Comparison of ENCODE assay signal across 28 mouse cellular contexts in the genomic region with DNA sequence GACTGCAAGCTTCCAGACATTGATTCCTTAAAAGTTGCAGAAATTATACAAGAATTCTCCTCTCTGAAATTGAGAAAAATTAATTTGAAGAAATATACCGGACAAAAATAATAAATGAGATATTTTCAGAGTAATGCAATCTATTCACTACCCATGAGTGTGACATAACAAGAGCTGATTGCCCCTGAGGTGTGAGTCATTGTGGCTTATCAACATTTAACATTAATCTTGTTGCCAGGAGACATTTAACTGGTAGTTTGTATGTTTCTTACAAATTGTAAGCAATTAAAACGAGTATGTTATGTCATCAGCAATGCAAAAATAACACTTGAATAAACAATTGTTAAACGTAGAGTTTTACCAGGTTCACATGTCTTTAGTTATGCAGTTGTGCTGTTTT. TPM values are rescaled to one million over a fixed set of nuclear protein-coding genes. Genes with fewer than 3 reads are reported as not detected.
DNase-seq lines count a peak whose midpoint lies in the region; ATAC-seq lines count a peak whose summit lies in the region.
"Had no signal": no experiment of that assay in that cellular context is flagged by ENCODE, and none has a peak within 500 bp of the region (broad histone marks: within the 10 kb centered on the region; RNA-seq: fewer than 3 reads in every experiment).

No protein-coding gene starts in this region.

- DNase-seq in adrenal gland, adult 2 months: peak; percentile 11
- no peak for DNase-seq in adrenal gland, adult 18-20 months (ENCODE audit: low spot score in 2 of 2)
- DNase-seq in cerebellum, adult 11 months: no peak
- DNase-seq in yolk sac, embryonic 10.5 days (ENCODE audit: low spot score): no peak
- DNase-seq: adrenal gland, postnatal 10 days; adrenal gland, postnatal 25 days; B cell, adult 2 months; cerebellum, adult 11-12 months; cerebellum, adult 2 months; cerebellum, adult 9-10 months; cerebellum, postnatal 10 days; cerebellum, postnatal 25 days; embryo, embryonic 11 days had no signal

- peak; percentile 57 for ATAC-seq in megakaryocyte progenitor cell, adult 5-6 weeks (replicated peaks; ENCODE audit: poor library complexity)
- ATAC-seq: CD4-positive, CD25-positive, alpha-beta regulatory T cell, adult 4 months; forebrain, embryonic 14.5 days; forebrain, embryonic 16.5 days had no signal

RNA-seq across cellular contexts. Expression of gene Gm11146, which starts 33.5 kb away (rescaled TPM):
- not detected for total RNA-seq in adrenal gland, adult 2 months (2021)
- not detected in 2 replicates for polyA plus RNA-seq in adrenal gland, adult 2 months (2012; rRNA removed)
- total RNA-seq in adrenal gland, adult 18-20 months (2021): not detected
- total RNA-seq in megakaryocyte progenitor cell, adult 5-6 weeks (2015): not detected in 2 replicates
- total RNA-seq in megakaryocyte progenitor cell, adult 5-6 weeks (2017): not detected in 2 replicates
- total RNA-seq: adrenal gland, postnatal 10 days; adrenal gland, postnatal 25 days; adrenal gland, postnatal 4 days; CH12.LX; G1E had no signal
- polyA plus RNA-seq: brain, embryonic 14.5 days; CD4-positive, CD25-positive, alpha-beta regulatory T cell, adult 4 months; cerebellum, adult 2 months; embryonic facial prominence, embryonic 11.5 days; embryonic facial prominence, embryonic 13.5 days; embryonic facial prominence, embryonic 15.5 days; erythroblast, embryonic 14.5 days; forebrain, embryonic 10.5 days; forebrain, embryonic 12.5 days; forebrain, embryonic 14.5 days; forebrain, embryonic 16.5 days; frontal cortex, adult 2 months; G1E had no signal
